Mouse (Mus musculus) embryonic fibroblast, embryonic 13.5 days (primary cell): ENCODE measurements around the gene Cnih3. TPM values are rescaled to one million over a fixed set of nuclear protein-coding genes. Genes with fewer than 3 reads are reported as not detected.
A peak's percentile ranks its signal among the peaks of the same experiment; 100 is the strongest.

Experiments used
- H3K27ac ChIP-seq: 2 replicates; pipeline ENCODE4 v1.5.1; 2012; ENCODE audit warnings: low read length, control low read depth, inconsistent platforms; ENCODE audit not compliant: insufficient read depth
- H3K4me1 ChIP-seq: 2 replicates; pipeline ENCODE4 v1.6.1; 2011; ENCODE audit warnings: low read length; ENCODE audit not compliant: control insufficient read depth, insufficient read depth
- H3K4me3 ChIP-seq: 2 replicates; pipeline ENCODE4 v1.5.1; 2011; ENCODE audit warnings: mild to moderate bottlenecking, control low read depth, low read length; ENCODE audit not compliant: insufficient read depth
- CTCF ChIP-seq: IDR thresholded peaks from 2 replicates; pipeline ENCODE4 v1.5.1; 2011; ENCODE audit warnings: mild to moderate bottlenecking, control low read depth, low read length, moderate library complexity, borderline replicate concordance; ENCODE audit not compliant: insufficient read depth
- POLR2A ChIP-seq: IDR thresholded peaks from 2 replicates; pipeline ENCODE4 v1.6.1; 2011; ENCODE audit warnings: low read depth, mild to moderate bottlenecking, control low read depth, low read length, moderate library complexity
- polyA plus RNA-seq: library from polyadenylated mRNA; stranded (reverse); fragments of >200 nt; gene quantifications from 2 replicates; pipeline ENCODE4 v1.2.4, GENCODE M21; 2011; ENCODE audit warnings: low read depth; ENCODE audit not compliant: missing spikeins, insufficient read length

Gene Cnih3
- polyA plus RNA-seq, 1 experiment = not detected

GRCm38 (mm10) chr1:181368789-181369570 is 16.6 kb downstream of the Cnih3 start:
- Histone ChIP-seq H3K27ac (no peak overlapping the region), H3K4me3 (no peak overlapping the region), H3K4me1 (0 out of 2 replicates have a peak, but pooled peaks cover 4% of the 10 kb centered on the region)
- TF ChIP-seq CTCF (no peak), POLR2A (no peak)

GRCm38 (mm10) chr1:181370370-181370769 is 17.9 kb downstream of the Cnih3 start:
- TF ChIP-seq POLR2A (no peak), CTCF (no peak)
- Histone ChIP-seq H3K4me3 (no peak overlapping the region), H3K27ac (no peak overlapping the region), H3K4me1 (0 out of 2 replicates have a peak, but pooled peaks cover 4% of the 10 kb centered on the region)

- no peak overlapping the region for H3K27ac ChIP-seq
- no peak for TF ChIP-seq CTCF
- TF ChIP-seq POLR2A = no peak
- 0 out of 2 replicates have a peak, but pooled peaks cover 4% of the 10 kb centered on the region for H3K4me1 ChIP-seq
- H3K4me3 ChIP-seq = no peak overlapping the region
Observed at GRCm38 (mm10) chr1:181371226-181371625, 18.8 kb downstream of the Cnih3 start.

- Histone ChIP-seq H3K4me3 (no peak overlapping the region), H3K4me1 (peaks cover 7% of the 10 kb centered on the region; the same call in 1 of the 2 replicates), H3K27ac (no peak overlapping the region)
- TF ChIP-seq CTCF (no peak), POLR2A (no peak)
Observed at GRCm38 (mm10) chr1:181372306-181372705, 19.9 kb downstream of the Cnih3 start.

- peaks cover 7% of the 10 kb centered on the region; the same call in 1 of the 2 replicates for H3K4me1 ChIP-seq
- H3K4me3 ChIP-seq = no peak overlapping the region
- no peak overlapping the region for H3K27ac ChIP-seq
- no peak for TF ChIP-seq POLR2A
- TF ChIP-seq CTCF = no peak
Observed at GRCm38 (mm10) chr1:181374627-181375374, 22.4 kb downstream of the Cnih3 start.

- peaks cover 3% of the 10 kb centered on the region; the same call in 1 of the 2 replicates for H3K4me1 ChIP-seq
- H3K27ac ChIP-seq = no peak overlapping the region
- no peak overlapping the region for H3K4me3 ChIP-seq
- TF ChIP-seq POLR2A (no peak), CTCF (no peak)
Observed at GRCm38 (mm10) chr1:181376431-181376830, 24.0 kb downstream of the Cnih3 start.

- H3K4me3 ChIP-seq = no peak overlapping the region
- H3K4me1 ChIP-seq = peaks cover 3% of the 10 kb centered on the region; the same call in 1 of the 2 replicates
- TF ChIP-seq POLR2A = no peak
- TF ChIP-seq CTCF = peak; percentile 77; the same call in 1 of the 2 replicates
- no peak overlapping the region for H3K27ac ChIP-seq
Observed at GRCm38 (mm10) chr1:181379664-181380063, 27.2 kb downstream of the Cnih3 start.

GRCm38 (mm10) chr1:181381410-181382010 is 29.1 kb downstream of the Cnih3 start:
- peaks cover 3% of the 10 kb centered on the region; the same call in 1 of the 2 replicates for H3K4me1 ChIP-seq
- no peak for TF ChIP-seq CTCF
- TF ChIP-seq POLR2A = no peak
- no peak overlapping the region for H3K27ac ChIP-seq
- H3K4me3 ChIP-seq = no peak overlapping the region

- no peak for TF ChIP-seq CTCF
- no peak for TF ChIP-seq POLR2A
Observed at GRCm38 (mm10) chr1:181389264-181389663, 36.8 kb downstream of the Cnih3 start.

More at GRCm38 (mm10) chr1:181389264-181389663, 36.8 kb downstream of the Cnih3 start:
- Histone ChIP-seq H3K27ac (no peak overlapping the region), H3K4me3 (no peak overlapping the region), H3K4me1 (peaks cover 3% of the 10 kb centered on the region; the same call in 1 of the 2 replicates)
